Mouse (Mus musculus) neutrophil, adult 5-6 weeks (primary cell): Measurements from ENCODE around the gene Hsd3b7. TPM values are rescaled to one million over a fixed set of nuclear protein-coding genes. Genes with fewer than 3 reads are reported as not detected.

Source experiments
- ATAC-seq: fragments of 151-379, 151-347 bp; 2 replicates; pipeline ENCODE4 v1.8.0; 2017; ENCODE audit warnings: mild to moderate bottlenecking, moderate TSS enrichment; ENCODE audit not compliant: insufficient number of reproducible peaks, poor library complexity, low FRiP score, severe bottlenecking; ENCODE audit errors: extremely low read depth
- total RNA-seq: library from RNA; stranded (forward); fragments of 200-1000 nt; gene quantifications from 2 replicates; pipeline ENCODE4 v1.2.3, GENCODE M21; 2017

The Hsd3b7 gene
- 4.4 and 4.5 TPM in 2 replicates for total RNA-seq

- peak; percentile 57; the same call in 1 of the 2 replicates for ATAC-seq
Observed at GRCm38 (mm10) chr7:127800435-127801009, at the start of gene Hsd3b7. Gene Hsd3b7 (plus strand): TSS chr7:127800604.

- ATAC-seq = no peak
Observed at GRCm38 (mm10) chr7:127751619-127752018, 48.8 kb upstream of the Hsd3b7 start.

- no peak for ATAC-seq
Observed at GRCm38 (mm10) chr7:127752069-127752468, 48.3 kb upstream of the Hsd3b7 start.

DNA sequence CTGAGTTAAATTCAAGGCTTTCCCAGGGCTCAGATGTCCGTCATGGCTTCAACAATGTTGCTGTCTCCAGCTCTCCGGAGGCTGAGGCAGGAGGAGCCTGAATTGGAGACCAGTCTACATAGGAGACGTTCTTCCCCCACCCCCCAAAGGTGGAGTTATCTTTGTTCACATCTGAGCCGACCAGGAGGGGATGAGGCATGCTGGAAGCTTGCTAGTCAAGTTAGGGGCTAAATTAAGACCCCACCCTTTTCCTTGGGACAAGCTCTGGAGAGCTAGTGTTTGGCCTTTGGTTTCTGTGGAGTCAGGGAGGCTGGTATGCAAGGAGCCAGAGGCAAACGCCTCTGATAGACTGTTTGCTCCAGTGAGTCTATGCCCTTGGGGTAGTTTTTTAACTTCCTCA is 47.2 kb upstream of the Hsd3b7 start:
- no peak for ATAC-seq

DNA sequence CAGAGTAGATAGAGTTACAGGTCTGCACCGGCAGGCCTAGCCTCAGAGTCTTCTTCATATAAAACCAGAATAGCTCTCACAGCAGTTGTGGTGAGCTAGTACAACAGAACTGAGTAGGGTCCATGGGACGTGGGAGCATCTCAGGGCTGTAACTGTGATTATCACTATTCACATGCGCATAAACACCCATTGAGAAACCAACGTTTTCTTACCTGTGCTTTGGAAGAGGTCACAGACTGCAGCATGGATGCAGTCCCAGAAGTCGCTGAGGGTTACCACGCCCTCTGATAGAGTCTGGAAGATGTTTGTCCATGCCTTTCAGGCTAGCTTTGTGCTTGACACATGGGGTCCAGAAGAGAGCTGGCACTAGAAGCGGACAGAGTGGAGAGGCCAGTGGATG is 46.7 kb upstream of the Hsd3b7 start:
- no peak for ATAC-seq

DNA sequence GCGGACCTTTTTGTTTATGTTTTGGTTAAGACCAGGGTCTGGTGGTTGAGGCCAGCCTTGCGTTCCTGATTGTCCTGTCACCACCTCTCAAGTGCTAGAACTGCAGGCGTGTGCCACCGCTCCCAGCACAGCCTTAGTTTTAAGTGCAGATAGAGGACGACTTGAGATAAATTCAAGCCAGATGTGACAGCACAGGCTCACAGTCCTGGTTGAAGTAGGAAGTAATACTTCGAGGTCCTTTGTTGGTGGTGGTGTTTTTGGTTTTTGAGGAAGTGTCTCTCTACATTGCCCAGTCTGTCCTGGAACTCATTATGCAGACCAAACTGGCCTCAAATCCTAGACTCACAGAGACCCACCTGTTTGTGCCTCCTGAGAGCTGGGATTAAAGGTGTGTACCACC is 40.7 kb upstream of the Hsd3b7 start:
- no peak for ATAC-seq

DNA sequence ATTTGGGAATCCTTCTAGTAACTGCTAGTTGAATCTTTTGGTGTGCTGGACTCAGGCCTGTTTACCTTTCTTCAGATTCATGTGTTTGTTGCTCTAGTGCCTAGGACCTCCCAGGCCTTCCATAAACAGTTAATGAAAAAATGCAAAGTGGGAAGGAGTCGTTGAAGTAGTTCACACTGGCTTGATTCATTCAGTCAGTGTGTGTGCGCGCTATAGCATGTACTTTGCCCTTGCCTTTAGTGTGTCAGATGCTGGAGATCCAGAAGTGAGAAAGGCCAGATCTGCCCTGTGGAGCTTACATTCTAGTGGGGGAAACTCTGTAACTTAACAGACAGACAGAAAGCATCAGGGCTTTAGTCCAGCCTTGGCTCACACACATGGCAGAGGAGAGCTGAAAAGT is 39.9 kb upstream of the Hsd3b7 start:
- ATAC-seq = no peak

- ATAC-seq = peak; percentile 71
Observed at GRCm38 (mm10) chr7:127761026-127761425, 39.4 kb upstream of the Hsd3b7 start.

GRCm38 (mm10) chr7:127763642-127764041 is 36.8 kb upstream of the Hsd3b7 start:
- no peak for ATAC-seq

DNA sequence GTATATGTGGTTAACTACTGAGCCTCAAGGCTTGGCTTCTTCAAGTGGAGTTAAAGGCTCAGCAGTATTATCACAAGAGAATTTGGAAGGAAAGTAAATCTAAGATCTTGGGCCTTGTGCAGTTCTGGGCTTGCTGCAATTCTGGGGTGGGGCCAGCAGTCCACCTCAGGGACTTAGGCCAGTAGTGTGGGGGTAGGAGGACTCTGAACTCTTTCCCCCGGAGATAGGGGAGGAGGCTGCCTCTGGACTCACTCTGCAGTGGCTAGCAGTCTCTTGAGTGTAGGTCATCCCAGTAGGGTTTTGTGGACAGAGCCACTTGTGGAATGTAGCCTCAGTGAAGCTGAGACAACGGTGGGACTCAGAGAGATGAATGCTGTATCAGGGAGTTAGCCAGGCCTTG is 34.6 kb upstream of the Hsd3b7 start:
- ATAC-seq = no peak

GRCm38 (mm10) chr7:127766851-127767609 is 33.4 kb upstream of the Hsd3b7 start:
- no peak for ATAC-seq

DNA sequence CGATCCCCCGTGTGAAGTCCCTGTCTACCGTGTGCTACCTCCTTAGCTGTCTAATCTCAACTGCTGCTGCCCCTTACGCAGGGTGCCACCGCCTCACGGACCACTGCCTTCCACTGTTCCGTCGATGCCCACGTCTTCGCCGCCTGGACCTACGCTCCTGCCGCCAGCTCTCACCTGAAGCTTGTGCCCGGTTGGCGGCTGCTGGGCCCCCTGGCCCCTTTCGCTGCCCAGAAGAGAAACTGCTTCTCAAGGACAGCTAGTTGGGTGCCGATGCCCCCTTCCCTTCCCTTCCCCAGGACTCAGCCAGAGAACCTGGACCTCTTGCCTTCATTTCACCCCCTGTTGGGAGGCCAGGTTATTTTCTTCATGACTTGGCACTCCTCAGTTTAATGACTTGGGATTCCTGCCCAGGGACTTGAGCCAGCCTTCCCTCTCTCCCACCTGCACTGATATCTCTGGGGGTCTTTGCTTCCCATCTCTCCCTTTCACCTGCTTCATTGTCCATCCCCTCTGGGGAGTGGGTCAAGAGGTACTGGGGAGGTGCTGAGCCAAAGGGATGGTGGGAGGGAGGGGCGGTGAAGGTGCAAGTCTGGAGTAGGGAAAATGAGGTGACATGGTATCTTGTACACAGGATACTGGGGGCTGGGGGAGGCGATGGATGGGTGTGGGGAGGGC is 32.6 kb upstream of the Hsd3b7 start:
- no peak for ATAC-seq

- ATAC-seq = no peak
Observed at GRCm38 (mm10) chr7:127768346-127768996, 31.9 kb upstream of the Hsd3b7 start.

DNA sequence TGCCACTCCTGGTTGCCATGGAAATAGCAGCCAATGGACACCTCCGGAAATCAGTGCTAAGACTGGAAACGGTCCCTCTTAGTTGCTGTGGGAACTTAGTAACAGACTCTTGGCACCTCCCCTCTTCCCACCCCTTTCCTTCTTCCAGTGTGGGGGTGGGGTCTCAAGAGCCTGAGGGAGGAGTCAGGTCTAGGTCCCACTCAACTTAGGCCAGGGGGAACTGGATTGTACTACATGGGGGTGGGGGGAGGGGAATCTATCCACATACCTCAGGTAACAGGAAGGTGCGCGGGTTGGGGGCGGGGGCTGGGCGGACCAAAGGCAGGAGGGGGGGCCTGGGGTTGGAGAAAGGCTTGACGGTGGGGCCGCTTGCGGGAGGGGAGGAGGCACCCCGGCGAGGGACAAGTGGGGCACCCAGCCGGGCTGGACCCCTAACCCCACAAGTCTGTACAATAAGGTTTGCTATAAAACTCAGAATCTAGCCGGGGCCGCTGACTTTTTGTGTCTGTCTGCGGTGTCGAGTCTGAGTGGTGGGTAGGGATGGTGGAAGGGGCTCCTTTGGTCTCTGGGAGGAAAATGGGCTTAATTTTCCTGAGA is 31.3 kb upstream of the Hsd3b7 start:
- ATAC-seq = peak; percentile 74

DNA sequence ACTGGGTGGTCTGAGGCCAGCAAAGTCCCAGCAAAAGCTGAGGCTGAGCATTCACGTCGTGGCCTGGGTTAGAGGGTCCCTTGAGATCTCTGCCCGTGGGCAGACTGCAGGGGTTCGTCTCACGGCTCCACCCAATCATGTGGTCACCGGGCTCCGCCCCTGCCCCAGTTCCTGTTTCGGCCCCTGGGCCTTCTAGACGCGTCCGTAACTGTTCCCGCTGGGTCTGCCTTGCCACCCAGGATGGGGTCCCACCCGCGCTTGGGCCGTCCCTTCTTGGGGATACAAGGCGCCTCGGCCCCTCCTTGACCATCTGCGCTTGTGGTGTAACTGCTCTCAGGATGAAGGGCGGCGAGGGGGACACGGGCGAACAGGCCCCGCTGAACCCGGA is 30.8 kb upstream of the Hsd3b7 start, which contains the start of gene Orai3:
TSS of gene Orai3 (plus strand) at position 165 of the 388 bp plus-strand sequence.
- ATAC-seq = peak; percentile 73

- ATAC-seq = no peak
Observed at GRCm38 (mm10) chr7:127770039-127770905, 30.1 kb upstream of the Hsd3b7 start.

DNA sequence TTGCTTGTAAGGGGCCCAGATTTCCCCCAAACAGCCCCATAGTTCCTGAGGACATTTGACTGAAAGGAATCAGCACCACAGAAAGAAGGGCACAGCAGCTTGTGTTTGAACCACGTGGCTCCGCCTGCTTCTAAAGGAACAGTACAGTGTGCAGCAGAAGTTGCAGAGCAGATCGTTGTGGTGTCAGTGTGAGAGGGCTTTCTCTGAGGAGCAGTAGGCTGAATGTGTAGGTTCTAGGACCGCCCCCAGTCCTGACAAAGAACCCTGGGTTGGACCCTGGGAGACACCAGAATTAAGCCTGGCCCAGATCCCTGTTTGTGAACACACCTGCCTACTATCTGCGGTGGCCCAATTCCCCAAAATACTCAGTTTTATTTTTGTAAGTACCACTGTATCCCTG is 29.1 kb upstream of the Hsd3b7 start:
- ATAC-seq = no peak

- no peak for ATAC-seq
Observed at GRCm38 (mm10) chr7:127772080-127772479, 28.3 kb upstream of the Hsd3b7 start.
